Mouse (Mus musculus) regulatory T cell (primary cell): ENCODE measurements around the gene Peak1.
"Not testable (repeated sequence)": the region's sequence is repeated elsewhere in the genome, so short reads cannot be mapped to it uniquely, and the experiment has no call there.

ENCODE experiments used
- in situ Hi-C: fragments of 300-600 bp; cut with MboI, MseI; formaldehyde crosslinking; loops from one replicate; pipeline ENCODE4 v1.15.1; 2025; ENCODE audit warnings: high pct_unique_total_duplicates

Peak1 gene

GRCm38 (mm10) chr9:56258261-56258790, 159.5 kb downstream of the Peak1 start:
- in situ Hi-C loops = no loop called here

GRCm38 (mm10) chr9:56257227-56258000, 160.5 kb downstream of the Peak1 start:
- in situ Hi-C loops = no loop called here

DNA sequence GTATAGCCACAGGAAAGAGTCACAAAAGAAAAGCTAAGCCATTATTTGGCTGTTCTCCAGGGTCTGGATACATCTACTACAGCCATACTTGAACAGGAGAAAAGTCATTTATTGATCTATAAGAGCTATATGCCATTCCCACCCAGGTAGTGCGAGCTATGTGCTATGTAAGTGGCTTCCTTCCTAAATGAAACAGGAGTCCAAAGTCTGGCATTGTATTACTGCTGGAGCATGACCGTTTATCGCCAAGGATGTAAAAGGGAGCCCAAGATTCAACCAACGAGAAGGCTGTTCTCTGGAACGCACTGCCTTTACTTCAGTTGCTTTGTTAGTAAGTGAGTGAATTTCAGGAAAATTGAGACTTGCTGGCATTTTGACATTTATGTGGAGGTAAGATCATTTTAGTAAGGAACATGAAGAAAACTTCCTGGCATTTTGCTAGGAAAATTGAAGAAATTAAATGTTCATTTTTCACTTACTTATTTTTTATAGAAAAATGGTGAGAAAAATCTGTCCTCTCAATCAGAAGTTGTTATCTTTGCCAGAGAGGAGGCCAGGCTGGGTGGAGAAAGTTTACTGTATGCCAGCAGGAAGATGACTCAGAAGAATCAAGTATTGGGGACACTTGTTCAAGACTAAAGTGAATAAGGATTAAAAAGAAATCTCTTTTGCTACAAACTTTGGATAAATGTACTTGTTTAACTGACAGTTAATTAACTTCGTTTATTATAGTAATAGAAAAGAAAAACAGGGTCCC, 162.0 kb downstream of the Peak1 start:
- in situ Hi-C loops = no loop called here

DNA sequence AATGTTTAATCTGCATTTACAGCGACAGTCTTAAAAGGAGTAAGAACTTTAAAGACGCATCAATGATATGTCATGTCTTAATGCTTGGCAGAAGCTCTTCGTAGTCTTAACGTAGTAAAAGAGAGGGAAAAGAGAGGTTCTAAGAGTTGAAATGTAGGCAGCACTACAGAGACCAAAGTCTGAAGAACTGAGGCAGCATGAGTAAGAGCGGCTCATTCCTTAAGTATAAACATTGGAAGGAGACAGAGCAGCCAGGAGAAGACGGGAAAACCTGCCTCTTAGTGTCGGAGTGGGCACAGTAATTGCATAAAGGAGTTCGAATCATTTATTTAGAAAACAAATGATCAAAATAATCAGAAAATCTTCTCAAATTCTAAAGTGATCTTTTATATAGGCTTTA, 173.5 kb downstream of the Peak1 start:
- in situ Hi-C loops = no loop called here

DNA sequence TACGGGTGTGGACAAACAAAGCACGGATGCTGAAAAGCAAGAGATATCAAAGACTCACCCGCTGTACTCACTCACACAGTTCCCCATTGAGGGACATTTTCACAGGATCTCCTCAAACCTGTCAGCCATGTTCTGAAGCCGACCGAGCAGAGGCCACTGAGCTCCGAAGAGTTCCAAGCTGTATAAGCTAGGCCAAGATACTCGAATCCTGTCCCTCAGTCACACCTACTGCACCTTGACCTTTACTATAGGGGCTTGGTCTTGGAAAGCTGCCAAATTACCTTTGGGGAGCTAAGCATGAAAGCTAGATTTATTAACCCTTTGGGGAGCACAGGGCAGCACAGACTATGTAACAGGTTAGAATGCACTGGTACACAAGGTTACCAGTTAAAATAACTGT, 174.0 kb downstream of the Peak1 start:
- in situ Hi-C loops = no loop called here

DNA sequence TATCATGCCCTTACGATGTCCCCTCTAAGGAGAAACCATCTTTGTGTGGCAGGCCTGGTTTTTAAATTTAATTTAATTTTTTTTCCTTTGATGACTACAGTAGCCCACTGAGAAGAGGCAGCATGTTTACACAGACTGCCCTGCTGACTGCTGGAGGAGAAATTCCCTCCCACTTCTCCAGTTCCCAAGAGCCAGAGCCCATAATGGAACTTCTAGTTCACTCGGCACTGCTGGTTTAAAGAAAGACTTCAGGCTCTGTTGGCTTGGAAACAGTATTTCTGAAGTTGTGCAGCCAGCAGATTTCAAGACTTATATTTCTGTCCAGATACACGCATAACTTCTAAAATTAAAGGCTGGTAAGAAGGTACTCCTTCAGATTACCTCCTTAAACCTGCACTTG, 175.2 kb downstream of the Peak1 start:
- in situ Hi-C loops = no loop called here

GRCm38 (mm10) chr9:56241076-56241475, 176.8 kb downstream of the Peak1 start:
- in situ Hi-C loops = no loop called here

DNA sequence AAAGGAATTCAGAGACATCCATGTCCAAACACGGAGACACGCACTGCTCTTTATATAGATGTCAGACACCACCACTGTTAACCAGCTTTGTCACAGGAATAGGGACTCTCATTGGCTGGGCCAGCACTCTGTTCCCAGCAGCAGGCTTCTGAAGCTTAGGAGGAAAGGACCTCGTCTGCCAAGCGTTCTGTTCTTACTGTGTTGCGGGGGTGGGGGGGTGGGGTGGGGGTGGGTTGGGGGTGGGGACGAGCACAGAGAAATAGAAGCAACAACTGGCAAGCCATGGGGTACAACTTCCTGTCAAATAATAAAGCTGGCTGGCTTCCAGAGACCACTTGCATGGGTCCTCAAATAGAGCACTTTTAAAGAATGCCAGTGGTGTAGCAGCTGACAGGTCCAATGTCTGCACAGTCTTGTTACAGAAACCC, 182.0 kb downstream of the Peak1 start:
- in situ Hi-C loops = no loop called here

DNA sequence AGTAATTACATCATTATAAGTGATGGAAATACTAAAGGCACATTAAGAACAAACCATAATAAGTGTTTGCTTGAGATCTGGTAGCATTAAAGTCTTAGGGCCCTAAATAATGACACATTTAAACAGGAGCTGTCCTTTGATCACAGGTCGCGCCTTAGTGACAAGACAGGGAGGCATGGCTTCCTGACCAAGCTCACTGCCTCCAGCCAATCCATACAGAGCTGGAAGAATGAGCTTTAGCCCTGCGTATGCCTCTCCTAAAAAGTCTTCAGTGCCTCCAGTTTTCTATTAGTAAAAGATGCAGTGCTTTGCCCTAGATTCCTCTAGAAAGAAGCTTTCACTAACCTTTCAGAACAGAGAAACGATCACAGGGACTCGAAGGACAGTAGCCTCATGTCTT, 182.6 kb downstream of the Peak1 start:
- in situ Hi-C loops = no loop called here

GRCm38 (mm10) chr9:56234561-56234960, 183.3 kb downstream of the Peak1 start:
- in situ Hi-C loops = no loop called here

DNA sequence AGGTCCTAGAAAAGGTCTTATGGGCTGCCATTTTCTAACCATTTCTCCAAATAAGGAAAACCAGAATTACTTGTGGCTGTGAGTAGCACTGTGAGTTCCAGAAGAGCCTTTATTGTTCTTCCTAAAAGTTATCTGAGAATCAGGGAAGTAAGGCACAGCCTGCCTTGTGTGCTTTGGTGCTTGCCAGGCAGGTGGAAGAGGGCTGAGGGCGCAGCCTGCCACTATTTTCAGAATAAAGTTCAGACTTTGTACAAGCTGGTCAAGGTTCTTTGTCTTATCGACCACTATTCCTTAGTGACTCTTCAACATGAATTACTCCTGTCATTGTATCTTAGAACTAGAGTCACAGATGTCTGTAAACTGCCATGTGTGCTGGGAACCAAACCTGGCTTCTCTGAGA, 184.6 kb downstream of the Peak1 start:
- in situ Hi-C loops = no loop called here

- in situ Hi-C loops = no loop called here
These were observed 187.0 kb downstream of the Peak1 start for GRCm38 (mm10) chr9:56230906-56231305.

GRCm38 (mm10) chr9:56227626-56228025, 190.2 kb downstream of the Peak1 start:
- in situ Hi-C loops = no loop called here

- in situ Hi-C loops = not testable (repeated sequence)
These were observed 194.3 kb downstream of the Peak1 start for GRCm38 (mm10) chr9:56223429-56224051.

DNA sequence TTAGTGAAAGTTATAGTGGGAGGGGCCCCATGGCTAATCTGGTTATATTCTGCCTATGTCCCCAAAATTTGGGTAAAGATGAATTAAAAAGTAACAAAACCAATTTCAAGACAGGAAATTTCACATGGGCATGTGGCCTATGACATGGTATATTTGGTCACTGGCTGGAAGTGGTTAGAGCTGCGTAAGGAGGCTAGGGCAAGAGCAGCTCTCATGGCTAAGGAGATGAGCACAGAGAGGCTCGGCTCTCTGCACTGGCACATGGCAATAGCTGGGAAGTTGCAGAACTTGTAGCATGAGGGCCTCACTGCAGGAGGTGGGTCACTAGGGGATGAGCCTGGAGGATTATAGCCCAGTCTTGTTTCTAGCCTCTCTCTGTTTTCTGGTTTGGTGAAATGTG, 199.0 kb downstream of the Peak1 start:
- in situ Hi-C loops = no loop called here

- in situ Hi-C loops = no loop called here
These were observed 199.8 kb downstream of the Peak1 start for GRCm38 (mm10) chr9:56218043-56218442.

DNA sequence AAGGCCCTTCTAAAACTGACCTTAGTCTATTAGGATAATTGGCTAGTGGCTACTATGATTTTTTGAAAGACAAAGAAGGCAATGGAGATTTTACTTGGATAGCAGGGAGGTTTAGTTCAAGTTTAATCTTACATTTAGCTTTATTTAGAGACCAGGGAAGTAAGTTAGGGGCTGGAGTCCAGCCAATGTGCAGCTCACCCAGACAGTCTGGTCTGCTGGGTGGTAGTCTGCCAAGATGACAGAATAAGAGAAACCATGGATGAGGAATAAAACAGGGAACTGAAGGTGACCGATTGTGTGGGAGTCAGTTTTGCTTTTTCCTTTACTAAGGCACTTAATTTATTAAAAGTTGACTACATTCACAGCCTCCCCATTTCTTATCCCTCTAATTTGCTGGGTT, 200.5 kb downstream of the Peak1 start:
- in situ Hi-C loops = no loop called here

GRCm38 (mm10) chr9:56213451-56214291, 204.2 kb downstream of the Peak1 start:
- in situ Hi-C loops = no loop called here

- in situ Hi-C loops = loop anchor here (5.0 kb wide), 1 partner anchor 343 kb away; no protein-coding TSS in a partner anchor
These were observed 209.1 kb downstream of the Peak1 start for GRCm38 (mm10) chr9:56208817-56209216.

- in situ Hi-C loops = loop anchor here (5.0 kb wide), 1 partner anchor 345 kb away; no protein-coding TSS in a partner anchor
These were observed 210.4 kb downstream of the Peak1 start for GRCm38 (mm10) chr9:56207516-56207915.

GRCm38 (mm10) chr9:56207083-56207482, 210.8 kb downstream of the Peak1 start:
- in situ Hi-C loops = loop anchor here (5.0 kb wide), 1 partner anchor 345 kb away; no protein-coding TSS in a partner anchor
